Mouse (Mus musculus): Measurements from ENCODE around the gene Chit1. TPM values are rescaled to one million over a fixed set of nuclear protein-coding genes. Genes with fewer than 3 reads are reported as not detected.
A peak's percentile ranks its signal among the peaks of the same experiment; 100 is the strongest.

Gene Chit1
- total RNA-seq, 2 experiments from 2014 or later, result 0.07 to 0.83 TPM

GRCm38 (mm10) chr1:134177976-134178375 is 66.9 kb downstream of the Chit1 start:
- ATAC-seq (ENCODE audit: poor library complexity, severe bottlenecking), result no peak

DNA sequence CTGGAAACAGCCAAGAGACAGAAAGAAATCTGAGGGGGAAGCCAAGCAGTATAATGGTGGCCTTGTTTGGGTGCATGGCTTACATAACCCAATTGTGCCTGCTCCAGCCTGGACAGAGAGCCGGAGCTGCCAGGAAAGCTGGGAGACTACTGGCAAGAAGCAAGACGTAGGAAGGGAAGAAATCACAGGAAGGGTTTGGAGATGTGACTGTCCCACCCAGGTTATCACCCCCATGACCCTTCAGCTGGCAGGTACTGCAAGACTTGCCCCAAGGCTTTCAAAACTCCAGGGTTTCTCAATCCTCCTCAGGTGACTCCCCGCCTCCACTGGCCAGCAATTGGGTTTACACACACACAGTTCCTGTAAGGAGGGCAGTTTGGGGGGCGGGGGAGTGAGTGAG is 71.0 kb downstream of the Chit1 start, which contains the start of gene Chil1:
TSS of gene Chil1 (plus strand) at position 152 of the 400 bp plus-strand sequence.
- peak; percentile 76 for ATAC-seq (ENCODE audit: poor library complexity, severe bottlenecking)

GRCm38 (mm10) chr1:134184089-134184488 is 73.0 kb downstream of the Chit1 start:
- ATAC-seq (ENCODE audit: poor library complexity, severe bottlenecking), result peak; percentile 72

DNA sequence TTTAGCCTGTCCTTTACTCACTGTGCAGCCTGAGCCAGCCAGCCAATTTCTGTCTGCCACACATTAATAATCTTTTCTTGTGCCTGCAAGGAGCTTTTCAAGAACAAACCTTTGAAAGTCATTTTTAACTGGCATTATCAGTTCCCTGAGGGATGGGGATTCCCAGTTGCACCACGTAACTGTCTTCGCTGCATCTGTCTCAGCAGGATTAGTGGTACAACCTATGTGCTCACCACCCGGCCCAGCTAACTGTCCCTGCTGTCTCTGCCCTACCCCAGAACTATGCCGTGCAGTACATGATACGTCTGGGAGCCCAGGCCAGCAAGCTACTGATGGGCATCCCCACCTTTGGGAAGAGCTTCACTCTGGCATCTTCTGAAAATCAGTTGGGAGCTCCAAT is 77.2 kb downstream of the Chit1 start:
- no peak for ATAC-seq (ENCODE audit: poor library complexity, severe bottlenecking)

GRCm38 (mm10) chr1:134188989-134189729 is 78.1 kb downstream of the Chit1 start:
- ATAC-seq (ENCODE audit: poor library complexity, severe bottlenecking), result peak; percentile 80

GRCm38 (mm10) chr1:134191192-134191591 is 80.2 kb downstream of the Chit1 start:
- ATAC-seq (ENCODE audit: poor library complexity, severe bottlenecking), result no peak

GRCm38 (mm10) chr1:134192024-134192423 is 81.0 kb downstream of the Chit1 start:
- no peak for ATAC-seq (ENCODE audit: poor library complexity, severe bottlenecking)

GRCm38 (mm10) chr1:134193126-134193525 is 82.1 kb downstream of the Chit1 start, which contains the start of gene Mybph:
TSS of gene Mybph (plus strand) at chr1:134193448.
- no peak for ATAC-seq (ENCODE audit: poor library complexity, severe bottlenecking)

DNA sequence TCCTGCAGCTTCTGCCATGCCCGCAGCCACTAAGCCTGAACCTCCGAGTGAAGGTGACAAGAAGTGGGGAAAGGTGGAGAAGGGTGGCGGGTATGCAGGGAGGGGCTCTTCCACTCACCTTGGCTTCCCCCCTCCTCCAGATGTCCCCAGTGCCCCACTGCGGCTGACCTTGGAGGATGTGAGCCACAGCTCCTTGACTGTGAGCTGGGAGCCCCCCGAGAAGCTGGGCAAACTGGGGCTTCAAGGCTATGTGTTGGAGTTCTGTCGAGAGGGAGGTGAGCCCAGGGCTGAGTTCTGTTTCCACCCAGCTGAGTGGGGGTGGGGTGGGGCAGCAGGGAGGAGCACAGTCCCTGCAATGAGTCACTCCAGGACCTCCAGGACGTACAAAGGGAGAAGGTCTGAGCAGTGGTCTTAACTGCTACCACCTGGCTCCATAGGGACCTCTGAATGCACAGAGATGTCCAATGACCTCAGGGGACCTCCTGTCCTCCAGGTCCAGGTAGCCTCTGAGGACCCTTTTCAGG is 82.7 kb downstream of the Chit1 start:
- no peak for ATAC-seq (ENCODE audit: poor library complexity, severe bottlenecking)

- ATAC-seq (ENCODE audit: poor library complexity, severe bottlenecking), result no peak
Observed at GRCm38 (mm10) chr1:134194298-134195022, 83.4 kb downstream of the Chit1 start.

DNA sequence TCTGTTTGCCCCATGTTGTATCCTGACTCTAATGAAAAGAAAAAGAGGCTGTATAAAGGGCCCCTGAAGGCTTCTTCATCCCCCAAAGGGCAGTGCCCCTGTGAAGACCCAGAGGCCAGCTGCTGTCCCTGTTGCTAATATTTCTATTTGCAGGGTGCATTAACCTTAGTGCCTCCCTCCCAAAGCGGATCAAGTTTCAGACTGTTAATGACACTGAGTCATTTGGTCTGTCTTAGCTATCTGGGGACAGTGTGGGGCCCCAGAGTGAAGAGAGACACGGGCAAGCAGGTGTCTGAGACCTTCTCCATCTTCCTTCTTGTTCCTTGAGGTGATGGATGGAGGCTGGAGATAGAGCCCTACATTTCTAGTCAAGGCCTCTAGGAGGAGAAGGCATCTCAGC is 84.1 kb downstream of the Chit1 start:
- no peak for ATAC-seq (ENCODE audit: poor library complexity, severe bottlenecking)

- ATAC-seq (ENCODE audit: poor library complexity, severe bottlenecking), result no peak
Observed at GRCm38 (mm10) chr1:134195571-134195970, 84.5 kb downstream of the Chit1 start.

DNA sequence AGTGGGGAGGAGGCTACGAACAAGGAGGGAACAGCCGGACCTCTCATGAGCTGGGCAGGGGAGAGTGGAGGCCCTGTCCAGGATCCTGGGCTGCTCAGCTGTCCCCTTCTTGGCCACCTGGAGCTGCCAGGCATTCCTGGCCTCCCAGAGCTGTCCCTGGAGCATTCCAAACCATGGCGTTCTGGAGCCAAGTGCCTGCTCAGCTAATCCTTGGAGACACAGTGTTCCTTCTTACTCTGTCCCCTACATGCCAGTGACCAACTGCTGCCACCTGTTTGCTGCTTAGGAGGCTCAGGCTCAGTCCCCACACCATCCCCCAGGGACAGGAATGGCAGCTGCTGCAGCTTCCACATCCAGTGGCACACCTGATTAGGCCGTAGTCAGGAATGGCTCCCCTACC is 84.9 kb downstream of the Chit1 start:
- ATAC-seq (ENCODE audit: poor library complexity, severe bottlenecking), result no peak; the same call in 1 of the 2 replicates

DNA sequence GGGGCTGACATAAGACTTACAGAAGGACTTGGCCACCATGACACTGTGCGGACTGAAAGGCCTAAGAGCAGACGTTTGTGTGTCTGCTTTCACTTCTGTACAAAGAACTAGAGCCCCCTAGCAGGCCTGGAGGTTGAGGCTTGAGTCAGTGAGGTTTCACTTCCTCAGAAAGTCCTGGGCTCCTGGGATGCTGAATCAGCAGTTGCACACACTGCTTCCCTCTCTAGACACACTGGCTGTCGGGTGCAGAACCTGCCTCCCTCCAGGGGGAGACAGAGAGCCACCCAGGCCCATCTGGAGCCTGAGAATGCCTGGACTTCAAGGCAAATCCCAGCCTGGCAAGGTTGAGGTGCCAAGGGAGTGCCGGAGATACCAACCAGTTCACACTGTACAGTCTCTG is 85.3 kb downstream of the Chit1 start:
- ATAC-seq (ENCODE audit: poor library complexity, severe bottlenecking), result peak; percentile 98

DNA sequence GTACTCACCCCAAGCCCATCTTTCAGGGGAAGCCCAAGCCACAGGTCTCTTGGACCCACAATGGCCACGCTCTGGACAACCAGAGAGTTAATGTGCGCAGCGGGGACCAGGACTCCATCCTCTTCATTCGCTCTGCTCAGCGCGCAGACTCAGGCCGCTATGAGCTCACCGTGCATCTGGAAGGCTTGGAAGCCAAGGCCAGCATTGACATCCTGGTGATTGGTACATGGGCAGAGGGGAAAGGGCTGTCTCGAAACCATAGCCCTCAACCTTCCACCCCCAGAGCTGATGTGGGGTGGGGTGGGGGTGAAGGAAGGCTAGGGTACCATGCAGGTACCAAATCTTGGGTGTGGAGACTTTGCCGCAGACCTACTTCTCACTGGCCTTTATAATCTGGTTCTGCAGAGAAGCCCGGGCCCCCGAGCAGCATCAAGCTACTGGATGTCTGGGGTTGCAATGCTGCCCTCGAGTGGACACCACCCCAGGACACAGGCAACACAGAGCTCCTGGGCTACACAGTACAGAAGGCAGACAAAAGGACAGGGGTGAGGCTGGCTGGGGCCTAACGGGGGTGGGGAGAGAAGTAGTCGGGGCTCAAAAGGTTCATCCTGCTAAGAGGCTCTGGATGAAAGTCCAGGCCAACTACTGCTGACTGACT is 86.4 kb downstream of the Chit1 start:
- no peak for ATAC-seq (ENCODE audit: poor library complexity, severe bottlenecking)

GRCm38 (mm10) chr1:134198197-134198995 is 87.4 kb downstream of the Chit1 start:
- ATAC-seq (ENCODE audit: poor library complexity, severe bottlenecking), result no peak

- ATAC-seq (ENCODE audit: poor library complexity, severe bottlenecking), result no peak
Observed at GRCm38 (mm10) chr1:134200481-134200880, 89.4 kb downstream of the Chit1 start.

Data from megakaryocyte, adult 5-6 weeks (primary cell).